9 mouse cellular contexts compared by ENCODE assay signal in genomic region chr1:167598255-167599081, GRCm38 (mm10). TPM values are rescaled to one million over a fixed set of nuclear protein-coding genes. Genes with fewer than 3 reads are reported as not detected.
DNase-seq lines count a peak whose midpoint lies in the region; ATAC-seq and TF ChIP-seq lines count a peak whose summit lies in the region.
"Had no signal": no experiment of that assay in that cellular context is flagged by ENCODE, and none has a peak within 500 bp of the region (broad histone marks: within the 10 kb centered on the region; RNA-seq: fewer than 3 reads in every experiment).

Gene Rxrg (plus strand): TSS chr1:167598384.

- ATAC-seq in forebrain, postnatal 0 days: peak; percentile 91
- ATAC-seq in heart, postnatal 0 days (ENCODE audit: insufficient read depth, low read depth): peak; percentile 78
- no peak for ATAC-seq in liver, embryonic 15.5 days (ENCODE audit: insufficient read depth)
- ATAC-seq in neural tube, embryonic 12.5 days (ENCODE audit: low FRiP score, low read depth): peak; percentile 88

- H3K4me1 ChIP-seq in forebrain, postnatal 0 days (ENCODE audit: insufficient read depth): no peaks in the 10 kb centered on the region; the same call in 1 of the 2 replicates
- no peaks in the 10 kb centered on the region for H3K4me1 ChIP-seq in heart, postnatal 0 days (ENCODE audit: control insufficient read depth, insufficient read depth)
- H3K4me1 ChIP-seq in liver, embryonic 15.5 days (replicated peaks): no peaks in the 10 kb centered on the region
- peaks cover 15% of the 10 kb centered on the region; the same call in 1 of the 2 replicates for H3K4me1 ChIP-seq in neural tube, embryonic 12.5 days

- WGBS in forebrain, postnatal 0 days: 2% methylated on average over 40 of the region's 40 CpGs
- 1% methylated on average over 40 of the region's 40 CpGs for WGBS in heart, postnatal 0 days
- 2% methylated on average over 40 of the region's 40 CpGs for WGBS in liver, embryonic 15.5 days (ENCODE audit: insufficient replicate concordance)
- 1% methylated on average over 40 of the region's 40 CpGs for WGBS in neural tube, embryonic 12.5 days

- peaks cover 7% of the 10 kb centered on the region; the same call in 1 of the 2 replicates for H3K27me3 ChIP-seq in forebrain, postnatal 0 days (ENCODE audit: insufficient read depth, low read length)
- peaks cover 26% of the 10 kb centered on the region for H3K27me3 ChIP-seq in heart, postnatal 0 days (ENCODE audit: control insufficient read depth, insufficient read depth, low read length)
- peaks cover 48% of the 10 kb centered on the region for H3K27me3 ChIP-seq in liver, embryonic 15.5 days
- peaks cover 6% of the 10 kb centered on the region; the same call in 1 of the 2 replicates for H3K27me3 ChIP-seq in neural tube, embryonic 12.5 days (replicated peaks)

- H3K27ac ChIP-seq in forebrain, postnatal 0 days (ENCODE audit: low read depth, low read length): peak within 1 kb of the TSS; percentile 74
- no peak within 1 kb of the TSS for H3K27ac ChIP-seq in heart, postnatal 0 days (ENCODE audit: low read depth)
- H3K27ac ChIP-seq in liver, embryonic 15.5 days (replicated peaks): no peak within 1 kb of the TSS
- no peak within 1 kb of the TSS for H3K27ac ChIP-seq in neural tube, embryonic 12.5 days

- H3K4me3 ChIP-seq in forebrain, postnatal 0 days (ENCODE audit: low read depth, low read length): peak within 1 kb of the TSS; percentile 44
- peak within 1 kb of the TSS; percentile 47 for H3K4me3 ChIP-seq in heart, postnatal 0 days (ENCODE audit: low read depth, low read length)
- H3K4me3 ChIP-seq in liver, embryonic 15.5 days (replicated peaks): peak within 1 kb of the TSS; percentile 28
- H3K4me3 ChIP-seq in neural tube, embryonic 12.5 days: peak within 1 kb of the TSS; percentile 41

- TF ChIP-seq CTCF in forebrain, postnatal 0 days (IDR thresholded peaks at IDR 0.05; ENCODE audit: low read depth): 0 out of 2 replicates have a peak, but pooled peaks have one; percentile 12
- no peak for TF ChIP-seq CTCF in heart, postnatal 0 days (IDR thresholded peaks at IDR 0.05; ENCODE audit: low read depth)

- H3K9me3 ChIP-seq in forebrain, postnatal 0 days (ENCODE audit: low read length): no peaks in the 10 kb centered on the region
- H3K9me3 ChIP-seq in heart, postnatal 0 days (replicated peaks; ENCODE audit: control insufficient read depth, low read length): no peaks in the 10 kb centered on the region
- H3K9me3 ChIP-seq in liver, embryonic 15.5 days (replicated peaks): no peaks in the 10 kb centered on the region
- H3K9me3 ChIP-seq in neural tube, embryonic 12.5 days: no peaks in the 10 kb centered on the region

- peak; percentile 40 for DNase-seq in ovary, postnatal 36 days (ENCODE audit: low spot score)
- DNase-seq in ovary, adult 18-20 months (ENCODE audit: low spot score): no peak
- peak; percentile 81 for DNase-seq in forebrain, postnatal 0 days
- DNase-seq in heart, postnatal 0 days (ENCODE audit: low spot score): peak; percentile 58
- peak; percentile 67 for DNase-seq in kidney, postnatal 14 days
- DNase-seq in yolk sac, embryonic 10.5 days (ENCODE audit: low spot score): peak; percentile 55

- no peaks in the 10 kb centered on the region for H3K36me3 ChIP-seq in forebrain, postnatal 0 days (ENCODE audit: insufficient read depth)
- no peaks in the 10 kb centered on the region for H3K36me3 ChIP-seq in heart, postnatal 0 days (replicated peaks; ENCODE audit: control insufficient read depth, insufficient read depth, low read length)
- no peaks in the 10 kb centered on the region for H3K36me3 ChIP-seq in liver, embryonic 15.5 days (replicated peaks)
- no peaks in the 10 kb centered on the region for H3K36me3 ChIP-seq in neural tube, embryonic 12.5 days

- TF ChIP-seq EP300 in heart, postnatal 0 days (IDR thresholded peaks at IDR 0.05; ENCODE audit: low read depth): no peak

- peak within 1 kb of the TSS; percentile 76 for H3K4me2 ChIP-seq in forebrain, postnatal 0 days (ENCODE audit: low read depth)
- peak within 1 kb of the TSS; percentile 78 for H3K4me2 ChIP-seq in heart, postnatal 0 days (ENCODE audit: low read depth, low read length)
- H3K4me2 ChIP-seq in liver, embryonic 15.5 days: peak within 1 kb of the TSS; percentile 46
- peak within 1 kb of the TSS; percentile 84 for H3K4me2 ChIP-seq in neural tube, embryonic 12.5 days (replicated peaks)

- H3K9ac ChIP-seq in forebrain, postnatal 0 days: peak within 1 kb of the TSS; percentile 49
- peak within 1 kb of the TSS; percentile 32 for H3K9ac ChIP-seq in heart, postnatal 0 days (replicated peaks; ENCODE audit: low read depth, low read length)
- no peak within 1 kb of the TSS for H3K9ac ChIP-seq in liver, embryonic 15.5 days
- peak within 1 kb of the TSS; percentile 48 for H3K9ac ChIP-seq in neural tube, embryonic 12.5 days

RNA-seq across cellular contexts. Expression of gene Rxrg, which starts in this region (rescaled TPM):
- 25.9 and 46.0 TPM in 2 replicates for total RNA-seq in forebrain, postnatal 0 days (2014; rRNA removed)
- polyA plus RNA-seq in forebrain, postnatal 0 days (2015; fragmentation: Nextera tagmentation; extraction: Ambion mirVana): 30.1 and 43.3 TPM in 2 replicates
- total RNA-seq in heart, postnatal 0 days (2014; rRNA removed; ENCODE audit: low replicate concordance): 0.27 and 4.7 TPM in 2 replicates
- 3.0 and 3.2 TPM in 2 replicates for polyA plus RNA-seq in heart, postnatal 0 days (2015; fragmentation: Nextera tagmentation; extraction: Ambion mirVana)
- 0.35 and 0.51 TPM in 2 replicates for polyA plus RNA-seq in liver, embryonic 15.5 days (2015; fragmentation: Nextera tagmentation; extraction: Ambion mirVana)
- 12.9 and 14.1 TPM in 2 replicates for polyA plus RNA-seq in neural tube, embryonic 12.5 days (2016; fragmentation: Nextera tagmentation; extraction: Ambion mirVana)
- total RNA-seq: MEL had no signal
